Mouse (Mus musculus): ENCODE data around the gene Nadsyn1.
A peak's percentile ranks its signal among the peaks of the same experiment; 100 is the strongest.

Nadsyn1 gene

GRCm38 (mm10) chr7:143801195-143802065 lies 21.2 kb downstream of the Nadsyn1 start:
- no peak for DNase-seq

GRCm38 (mm10) chr7:143800770-143801169 lies 21.9 kb downstream of the Nadsyn1 start:
- no peak for DNase-seq

DNA sequence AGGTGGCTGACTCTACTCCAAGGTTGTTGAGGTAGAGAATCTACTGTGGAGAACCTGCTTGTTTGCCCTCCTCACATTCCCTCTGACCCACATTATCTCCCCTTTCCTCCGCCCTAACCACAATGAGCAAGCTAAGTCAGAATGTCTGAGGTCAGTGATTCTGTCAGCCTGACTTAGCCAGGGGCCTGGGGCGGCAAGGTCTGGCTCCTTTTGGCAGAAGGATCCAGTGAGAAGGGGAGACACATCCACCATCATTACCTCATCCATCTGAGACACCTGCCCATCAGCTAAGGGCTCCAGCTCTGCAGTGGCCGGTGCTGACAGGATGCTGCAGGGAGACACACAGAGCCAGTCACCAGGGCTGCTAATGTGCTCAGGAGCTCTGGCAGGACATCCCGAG lies 23.9 kb downstream of the Nadsyn1 start:
- DNase-seq: no peak

- DNase-seq: peak; percentile 57 to 68
Measured at GRCm38 (mm10) chr7:143793121-143793520, 29.5 kb downstream of the Nadsyn1 start.

- no peak for DNase-seq
Measured at GRCm38 (mm10) chr7:143792336-143792985, 30.2 kb downstream of the Nadsyn1 start.

DNA sequence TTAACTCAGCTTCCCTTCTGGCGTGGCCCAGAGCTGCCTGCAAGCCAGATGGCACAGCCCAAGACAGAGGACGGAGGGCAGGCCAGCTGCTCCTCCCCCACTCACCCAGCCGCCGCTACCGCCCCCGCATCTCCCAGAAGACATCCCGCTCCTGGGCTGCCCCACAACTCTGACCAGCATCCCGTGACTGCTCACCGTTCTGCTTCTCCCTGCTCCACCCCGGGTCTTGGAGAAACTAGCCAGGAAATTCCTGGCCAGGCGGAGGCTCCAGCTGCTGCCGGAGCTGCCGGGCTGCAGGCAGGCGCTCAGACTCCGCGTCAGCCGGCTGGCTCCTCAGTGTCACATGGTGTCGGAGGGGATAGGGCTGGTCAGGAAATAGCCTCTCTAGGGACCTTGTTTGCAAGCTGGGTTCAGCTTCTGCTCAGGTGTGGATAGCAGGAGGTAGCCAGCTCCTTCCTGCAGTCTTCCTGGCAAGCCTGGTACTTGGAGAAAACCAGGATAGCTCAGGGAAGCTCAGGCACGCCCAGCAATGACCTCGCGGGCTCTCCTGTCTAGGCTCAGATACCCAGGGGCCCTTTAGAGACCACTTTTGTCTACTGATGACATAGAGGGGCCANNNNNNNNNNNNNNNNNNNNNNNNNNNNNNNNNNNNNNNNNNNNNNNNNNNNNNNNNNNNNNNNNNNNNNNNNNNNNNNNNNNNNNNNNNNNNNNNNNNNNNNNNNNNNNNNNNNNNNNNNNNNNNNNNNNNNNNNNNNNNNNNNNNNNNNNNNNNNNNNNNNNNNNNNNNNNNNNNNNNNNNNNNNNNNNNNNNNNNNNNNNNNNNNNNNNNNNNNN lies 38.4 kb downstream of the Nadsyn1 start, which contains the start of gene Mrgpre:
Mrgpre (minus strand) TSS at position 505 of the 834 bp plus-strand sequence.
- peak; percentile 61 to 64 for DNase-seq

GRCm38 (mm10) chr7:143783378-143783995 lies 39.2 kb downstream of the Nadsyn1 start:
- no peak for DNase-seq

DNA sequence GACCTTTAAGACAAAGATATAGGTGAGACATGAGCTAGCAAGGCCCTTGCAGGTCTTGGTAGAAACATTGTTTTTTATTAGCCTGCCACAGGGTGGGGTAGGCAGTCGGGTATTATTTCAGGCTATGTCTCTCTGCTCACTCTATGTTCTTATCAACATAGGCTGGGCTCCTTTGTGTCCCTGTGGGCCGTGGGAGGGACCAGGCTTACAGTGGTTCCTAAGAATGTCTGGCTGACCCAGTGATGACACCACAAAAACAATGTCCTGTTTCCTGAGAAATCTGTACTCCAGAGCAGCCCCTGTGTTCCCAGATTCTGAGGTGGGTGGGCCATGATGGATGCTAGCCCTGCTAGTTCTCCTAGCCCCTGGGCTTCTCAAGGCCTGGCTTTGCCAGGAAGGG lies 45.3 kb downstream of the Nadsyn1 start:
- DNase-seq: no peak

- no peak for DNase-seq
Measured at GRCm38 (mm10) chr7:143776137-143776536, 46.5 kb downstream of the Nadsyn1 start.

DNA sequence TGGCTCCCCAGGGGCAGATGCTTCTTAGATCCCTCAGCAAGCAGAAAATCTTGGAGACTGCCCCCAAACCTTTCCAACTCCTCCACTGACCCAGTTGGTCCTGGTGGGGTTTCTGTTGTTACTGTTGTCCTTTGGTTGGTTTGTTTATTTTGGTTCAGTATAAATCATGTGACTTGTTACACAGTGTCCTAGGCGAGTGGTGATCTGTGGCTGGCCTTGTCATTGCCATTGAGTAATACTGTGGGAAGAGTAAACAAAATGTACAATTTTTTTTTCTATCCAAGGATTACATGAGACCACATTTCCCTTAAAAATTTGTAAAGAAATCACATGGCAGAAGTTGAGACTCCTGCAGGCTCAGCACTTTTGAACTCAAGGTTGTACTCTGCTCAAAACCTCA lies 53.2 kb downstream of the Nadsyn1 start:
- DNase-seq: no peak

DNA sequence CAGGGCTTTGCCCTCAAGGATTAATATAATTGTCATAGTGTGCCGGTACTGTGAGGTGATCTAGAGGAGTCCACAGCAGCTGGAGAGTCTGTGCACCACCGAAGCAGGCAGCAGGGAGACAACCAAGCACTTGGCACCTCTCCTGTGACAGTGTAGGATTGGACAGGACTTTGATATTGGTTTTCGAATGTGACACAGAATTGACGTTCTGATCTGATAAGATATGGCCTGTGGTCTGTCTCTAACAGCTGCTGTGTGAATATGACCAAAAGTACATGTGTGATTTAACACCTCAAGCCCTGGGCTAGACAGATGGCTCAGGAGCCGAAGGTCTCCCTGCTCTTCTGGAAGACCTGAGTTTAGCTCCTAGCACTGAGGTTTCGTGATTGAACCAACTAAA lies 54.4 kb downstream of the Nadsyn1 start:
- DNase-seq: no peak

- DNase-seq: no peak
Measured at GRCm38 (mm10) chr7:143766893-143767292, 55.8 kb downstream of the Nadsyn1 start, which contains the start of gene Mrgprg. Gene Mrgprg (minus strand): TSS chr7:143766993.

GRCm38 (mm10) chr7:143764876-143765530 lies 57.6 kb downstream of the Nadsyn1 start:
- DNase-seq: no peak

GRCm38 (mm10) chr7:143763794-143764193 lies 58.9 kb downstream of the Nadsyn1 start:
- DNase-seq: no peak

DNA sequence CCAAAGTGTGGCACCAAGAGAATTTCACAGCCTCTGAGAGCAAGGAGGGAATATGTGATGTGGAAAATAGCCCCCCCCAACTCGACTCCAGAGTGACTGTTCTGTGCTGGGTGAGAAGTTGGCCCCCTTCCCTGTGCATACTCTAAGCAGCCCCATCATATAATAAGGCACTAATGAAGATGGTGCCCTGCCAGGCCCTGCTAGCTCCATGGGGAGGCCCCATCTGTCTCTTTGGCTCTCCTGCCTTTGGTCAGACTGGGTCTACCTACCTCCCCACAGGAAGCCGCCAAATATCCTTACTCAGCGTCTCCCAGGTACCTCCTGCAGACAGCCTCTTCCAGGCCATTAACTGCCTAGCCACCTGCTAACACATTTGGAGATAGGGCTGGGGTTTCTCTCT lies 63.7 kb downstream of the Nadsyn1 start:
- DNase-seq: no peak

DNA sequence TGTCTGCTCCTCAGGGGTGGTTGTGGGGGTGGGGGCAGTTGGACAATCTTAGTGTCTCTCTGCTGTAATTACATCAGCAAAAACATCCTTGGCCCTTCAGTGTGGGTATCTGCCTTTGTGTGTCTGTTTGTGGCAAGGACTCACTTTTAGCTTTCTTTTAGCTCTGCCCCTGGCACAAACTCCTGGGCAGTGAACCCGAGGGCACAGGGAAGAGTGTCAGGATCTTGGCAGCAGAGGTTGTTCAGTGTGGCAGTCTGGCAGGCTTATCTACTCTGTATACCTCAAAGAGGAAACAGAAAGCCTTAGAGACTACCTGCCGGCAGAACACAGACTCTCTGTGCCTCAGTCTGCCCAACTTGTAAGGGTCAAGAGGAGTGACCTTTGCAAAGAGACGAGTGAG lies 65.0 kb downstream of the Nadsyn1 start:
- DNase-seq: no peak

DNA sequence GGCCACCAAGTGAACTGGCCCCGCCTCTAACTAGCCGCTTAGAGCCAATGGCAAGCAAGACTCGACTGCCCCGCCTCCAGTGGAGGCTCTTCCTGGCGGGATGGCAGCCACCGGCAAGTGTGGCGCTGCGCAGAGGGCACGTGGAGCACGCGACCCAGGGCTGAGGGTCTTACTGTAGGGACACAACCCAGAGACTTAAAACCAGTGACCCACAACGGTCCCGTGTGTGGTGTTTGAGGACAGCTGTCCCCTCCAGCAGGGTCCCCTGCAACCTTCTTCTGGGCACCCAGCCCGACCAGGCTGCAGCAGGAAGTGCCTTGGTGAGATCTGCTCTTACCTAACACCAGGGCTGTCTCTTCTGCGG lies 65.6 kb downstream of the Nadsyn1 start:
- DNase-seq: peak; percentile 70 to 80

DNA sequence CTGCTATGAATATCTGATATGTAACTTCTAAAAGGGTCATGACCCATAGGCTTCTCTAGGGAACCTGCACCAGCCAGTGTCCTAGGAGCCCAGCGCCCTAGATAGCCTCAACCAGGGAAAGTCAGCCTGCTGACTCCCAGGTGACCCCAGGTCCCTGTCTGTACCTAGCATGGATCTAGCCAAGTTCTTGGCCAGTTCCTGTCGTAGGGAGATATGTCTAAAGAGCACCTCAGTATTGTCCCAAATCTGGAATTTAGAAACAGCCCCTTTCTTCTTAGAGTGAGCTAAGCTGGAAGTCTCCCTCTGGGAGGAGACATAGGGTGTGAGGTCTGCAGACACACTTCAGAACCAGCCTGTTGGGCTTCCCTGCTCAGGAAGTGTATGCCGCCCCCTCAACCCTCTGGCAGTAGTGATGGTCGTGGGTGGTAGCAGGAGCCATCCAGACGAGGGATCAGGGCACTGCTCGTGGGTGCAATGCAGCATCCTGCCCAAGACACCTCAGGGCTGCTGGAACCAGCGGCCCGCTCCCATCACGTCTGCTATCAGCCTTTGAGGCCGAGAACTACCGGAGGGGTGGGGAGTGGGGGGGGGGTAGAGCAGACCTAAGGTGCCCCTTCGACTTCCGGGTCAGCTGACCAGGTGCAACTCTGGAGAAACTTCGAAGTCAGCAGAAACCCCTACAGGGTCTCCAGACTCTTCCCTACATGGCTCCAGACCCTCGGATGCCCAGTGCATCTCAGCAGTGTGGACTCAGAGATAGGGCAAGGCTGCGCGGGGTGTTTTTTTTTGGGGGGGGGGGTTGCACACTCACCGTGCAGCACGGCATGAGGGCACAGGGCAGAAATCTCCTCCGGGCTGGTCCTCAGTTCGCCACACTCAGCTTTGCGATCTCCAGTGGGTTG lies 66.3 kb downstream of the Nadsyn1 start, which contains the start of gene Osbpl5:
Osbpl5 (minus strand) TSS at position 861 of the 902 bp plus-strand sequence.
- DNase-seq: no peak

GRCm38 (mm10) chr7:143755357-143756124 lies 67.1 kb downstream of the Nadsyn1 start:
- no peak for DNase-seq

All from spleen, adult 18-20 months (tissue).